Mouse (Mus musculus): ENCODE data around the gene Gm12355. TPM values are rescaled to one million over a fixed set of nuclear protein-coding genes. Genes with fewer than 3 reads are reported as not detected.

Gm12355 gene
- total and polyA plus RNA-seq, 3 experiments: 2.0 to 24.2 (median 3.0) TPM

- Histone ChIP-seq H3K9ac (ENCODE audit: insufficient read depth, low read depth) (no peak overlapping the region), H3K79me2 (replicated peaks; ENCODE audit: control insufficient read depth, extremely low read depth, insufficient read depth, poor library complexity, severe bottlenecking) (peaks cover 17% of the 10 kb centered on the region), H3K9me3 (replicated peaks; ENCODE audit: low read length) (no peaks in the 10 kb centered on the region), H3K4me2 (ENCODE audit: insufficient read depth, low read depth, poor library complexity, severe bottlenecking) (no peak overlapping the region), H3K4me3 (replicated peaks in 1 of 3; ENCODE audit: low read depth in 2 of 3, low read length in 2 of 3, poor library complexity in 1 of 3) (no peak overlapping the region), H3K27ac (ENCODE audit: insufficient read depth, low read depth) (no peak overlapping the region), H3K4me1 (ENCODE audit: control insufficient read depth in 1 of 2, insufficient read depth in 2 of 2) (peaks cover 21 to 38% of the 10 kb centered on the region in 2 experiments), H3K27me3 (replicated peaks) (peaks cover 36% of the 10 kb centered on the region), H3K36me3 (replicated peaks in 1 of 2; ENCODE audit: control insufficient read depth in 1 of 2, insufficient read depth in 1 of 2, low read length in 1 of 2) (peaks cover 0 to 10% of the 10 kb centered on the region in 2 experiments)
- DNase-seq (ENCODE audit: extremely low read depth): no peak
- TF ChIP-seq MAZ (IDR thresholded peaks at IDR 0.05; ENCODE audit: low read depth, low read length) (no peak), ZKSCAN1 (IDR thresholded peaks at IDR 0.05; ENCODE audit: borderline replicate concordance, low read depth, low read length) (no peak), SMC3 (IDR thresholded peaks at IDR 0.05; ENCODE audit: low read depth, low read length) (no peak), USF1 (IDR thresholded peaks at IDR 0.05; ENCODE audit: low read depth, low read length) (no peak), ZMIZ1 (IDR thresholded peaks at IDR 0.05; ENCODE audit: low read depth, low read length) (no peak), MAX (IDR thresholded peaks at IDR 0.05; ENCODE audit: low read length) (no peak), NRF1 (IDR thresholded peaks at IDR 0.05; ENCODE audit: low read depth, low read length) (no peak), JUND (conservative IDR thresholded peaks at IDR 0.05; ENCODE audit: low read depth, low read length) (no peak), POLR2AphosphoS2 (IDR thresholded peaks at IDR 0.05; ENCODE audit: low read depth, low read length) (no peak), HCFC1 (IDR thresholded peaks at IDR 0.05; ENCODE audit: low read depth, low read length) (no peak), KAT2A (IDR thresholded peaks at IDR 0.05; ENCODE audit: insufficient replicate concordance, low read length) (no peak), MYC (IDR thresholded peaks at IDR 0.05; ENCODE audit: low read depth, low read length) (no peak), IRF4 (IDR thresholded peaks at IDR 0.05; ENCODE audit: low read depth, low read length) (no peak), MEF2A (IDR thresholded peaks at IDR 0.05; ENCODE audit: borderline replicate concordance, low read depth, low read length) (no peak), GABPA (IDR thresholded peaks at IDR 0.05; ENCODE audit: insufficient replicate concordance, low read depth, low read length) (no peak), CTCF (conservative IDR thresholded peaks at IDR 0.05 in 1 of 2, IDR thresholded peaks at IDR 0.05 in 1 of 2; ENCODE audit: low read depth in 2 of 2, low read length in 2 of 2) (no peak), JUN (IDR thresholded peaks at IDR 0.05; ENCODE audit: insufficient read depth, low read depth, low read length) (no peak), TBP (conservative IDR thresholded peaks at IDR 0.05; ENCODE audit: low read depth, low read length) (no peak), ZNF384 (IDR thresholded peaks at IDR 0.05; ENCODE audit: low read depth, low read length) (no peak), PAX5 (IDR thresholded peaks at IDR 0.05; ENCODE audit: low read length) (no peak)
- in situ Hi-C loops (cut with MboI; ENCODE audit: low pct_ligation_motif_present, low pct_unique_long_range_greater_than_20kb, low sequenced_read_pairs): loop anchor here (5.0 kb wide), 1 partner anchor 37 kb away; the partner anchor contains the start of gene Zpbp2
- dilution Hi-C loops (cut with MboI; ENCODE audit: extremely low pct_ligation_motif_present, extremely low pct_unique_long_range_greater_than_20kb, low sequenced_read_pairs): no loop called here
These were observed 36.2 kb downstream of the Gm12355 start for GRCm38 (mm10) chr11:98589306-98589705.

- TF ChIP-seq CHD1 (IDR thresholded peaks at IDR 0.05; ENCODE audit: low read depth, low read length) (0 out of 2 replicates have a peak, but pooled peaks have one; percentile 21), ZC3H11A (IDR thresholded peaks at IDR 0.05; ENCODE audit: low read depth, low read length) (no peak), GABPA (IDR thresholded peaks at IDR 0.05; ENCODE audit: insufficient replicate concordance, low read depth, low read length) (no peak), SMC3 (IDR thresholded peaks at IDR 0.05; ENCODE audit: low read depth, low read length) (no peak), CHD2 (IDR thresholded peaks at IDR 0.05; ENCODE audit: low read length) (no peak), RAD21 (IDR thresholded peaks at IDR 0.05; ENCODE audit: low read depth, low read length) (no peak), ZNF384 (IDR thresholded peaks at IDR 0.05; ENCODE audit: low read depth, low read length) (peak; percentile 77), MXI1 (IDR thresholded peaks at IDR 0.05; ENCODE audit: low read depth, low read length) (no peak), IRF4 (IDR thresholded peaks at IDR 0.05; ENCODE audit: low read depth, low read length) (no peak), TCF12 (IDR thresholded peaks at IDR 0.05; ENCODE audit: low read depth, low read length) (no peak), USF1 (IDR thresholded peaks at IDR 0.05; ENCODE audit: low read depth, low read length) (no peak), JUN (IDR thresholded peaks at IDR 0.05; ENCODE audit: insufficient read depth, low read depth, low read length) (0 out of 2 replicates have a peak, but pooled peaks have one; percentile 17), ETS1 (conservative IDR thresholded peaks at IDR 0.05; ENCODE audit: low read depth, low read length) (no peak), NELFE (IDR thresholded peaks at IDR 0.05; ENCODE audit: low read depth, low read length) (no peak), MEF2A (IDR thresholded peaks at IDR 0.05; ENCODE audit: borderline replicate concordance, low read depth, low read length) (peak; percentile 83), MAZ (IDR thresholded peaks at IDR 0.05; ENCODE audit: low read depth, low read length) (no peak), HCFC1 (IDR thresholded peaks at IDR 0.05; ENCODE audit: low read depth, low read length) (no peak), CTCF (conservative IDR thresholded peaks at IDR 0.05 in 1 of 2, IDR thresholded peaks at IDR 0.05 in 1 of 2; ENCODE audit: low read depth in 2 of 2, low read length in 2 of 2) (no peak), SIN3A (IDR thresholded peaks at IDR 0.05; ENCODE audit: low read length) (no peak), PAX5 (IDR thresholded peaks at IDR 0.05; ENCODE audit: low read length) (no peak)
- no peaks in the 10 kb centered on the region for H3K9me3 ChIP-seq (replicated peaks; ENCODE audit: low read length)
- H3K27ac ChIP-seq (ENCODE audit: insufficient read depth, low read depth): no peak overlapping the region
- H3K4me1 ChIP-seq (ENCODE audit: control insufficient read depth in 1 of 2, insufficient read depth in 2 of 2): peaks cover 21 to 43% of the 10 kb centered on the region in 2 experiments
- H3K27me3 ChIP-seq (replicated peaks): peaks cover 36% of the 10 kb centered on the region
- in situ Hi-C loops (cut with MboI; ENCODE audit: low pct_ligation_motif_present, low pct_unique_long_range_greater_than_20kb, low sequenced_read_pairs): loop anchor here (5.0 kb wide), 1 partner anchor 37 kb away; the partner anchor contains the start of gene Zpbp2
- dilution Hi-C loops (cut with MboI; ENCODE audit: extremely low pct_ligation_motif_present, extremely low pct_unique_long_range_greater_than_20kb, low sequenced_read_pairs): no loop called here
- H3K4me2 ChIP-seq (ENCODE audit: insufficient read depth, low read depth, poor library complexity, severe bottlenecking): peak overlapping the region; percentile 72
- no peak for DNase-seq (ENCODE audit: extremely low read depth)
- peaks cover 17% of the 10 kb centered on the region for H3K79me2 ChIP-seq (replicated peaks; ENCODE audit: control insufficient read depth, extremely low read depth, insufficient read depth, poor library complexity, severe bottlenecking)
- peak overlapping the region; percentile 71; the same call in 1 of the 2 replicates for H3K9ac ChIP-seq (ENCODE audit: insufficient read depth, low read depth)
- H3K36me3 ChIP-seq (replicated peaks in 1 of 2; ENCODE audit: control insufficient read depth in 1 of 2, insufficient read depth in 1 of 2, low read length in 1 of 2): peaks cover 3 to 14% of the 10 kb centered on the region in 2 experiments
- H3K4me3 ChIP-seq (replicated peaks in 1 of 3; ENCODE audit: low read depth in 2 of 3, low read length in 2 of 3, poor library complexity in 1 of 3): no peak overlapping the region
These were observed 36.6 kb downstream of the Gm12355 start for GRCm38 (mm10) chr11:98588833-98589281.

All from CH12.LX (cell line).